Mouse (Mus musculus) liver, embryonic 14.5 days (tissue): ENCODE data around the gene 1700037H04Rik. TPM values are rescaled to one million over a fixed set of nuclear protein-coding genes. Genes with fewer than 3 reads are reported as not detected.

Experiments
- ATAC-seq: fragments of 200-750 bp; cut with Nextera tagmentation; 2 replicates; pipeline ENCODE4 v1.8.0; 2017; ENCODE audit warnings: moderate number of reproducible peaks, mild to moderate bottlenecking, moderate library complexity; ENCODE audit not compliant: insufficient read depth
- DNase-seq, 3 experiments: peaks; one replicate each; pipeline ENCODE4 v3.0.0-alpha.2; 2012 to 2013; ENCODE audit warnings: low read depth in 3 of 3, low spot score in 3 of 3
- H3K27ac ChIP-seq: fragments of 300-500 bp; sonication (generic); 2 replicates; pipeline ENCODE4 v1.5.1; 2014; ENCODE audit warnings: moderate library complexity, mild to moderate bottlenecking, control low read depth, inconsistent platforms
- H3K27me3 ChIP-seq: fragments of 300-500 bp; sonication (generic); 2 replicates; pipeline ENCODE4 v1.6.1; 2014; ENCODE audit warnings: mild to moderate bottlenecking, low read length, moderate library complexity; ENCODE audit not compliant: control insufficient read depth, insufficient read depth
- H3K36me3 ChIP-seq: fragments of 300-500 bp; sonication (generic); replicated peaks from 2 replicates; pipeline ENCODE4 v1.6.1; 2014; ENCODE audit warnings: low read depth; ENCODE audit not compliant: control insufficient read depth, insufficient read depth
- H3K4me1 ChIP-seq, 2 experiments: fragments of 200-500 bp in 1 of 2; fragments of 300-500 bp in 1 of 2; sonication (generic) in 1 of 2; replicated peaks; 2 replicates each; pipeline ENCODE4 v1.6.1; 2012 to 2014; ENCODE audit warnings: antibody characterized with exemption in 1 of 2, inconsistent platforms in 1 of 2, low read length in 1 of 2; ENCODE audit not compliant: control insufficient read depth in 2 of 2, insufficient read depth in 2 of 2
- H3K4me2 ChIP-seq: fragments of 300-500 bp; sonication (generic); 2 replicates; pipeline ENCODE4 v1.6.1; 2014; ENCODE audit warnings: low read depth, mild to moderate bottlenecking, control low read depth, moderate library complexity
- H3K4me3 ChIP-seq, 2 experiments: fragments of 200-500 bp in 1 of 2; fragments of 300-500 bp in 1 of 2; sonication (generic) in 1 of 2; 2 replicates each; pipeline ENCODE4 v1.5.1; 2012 to 2014; ENCODE audit warnings: low read depth in 2 of 2, low read length in 2 of 2, mild to moderate bottlenecking in 2 of 2, control low read depth in 1 of 2, inconsistent platforms in 1 of 2, moderate library complexity in 1 of 2; ENCODE audit not compliant: insufficient read depth in 1 of 2
- H3K9ac ChIP-seq: fragments of 300-500 bp; sonication (generic); replicated peaks from 2 replicates; pipeline ENCODE4 v1.6.1; 2014; ENCODE audit warnings: mild to moderate bottlenecking, control low read depth, moderate library complexity
- H3K9me3 ChIP-seq: fragments of 300-500 bp; sonication (generic); 2 replicates; pipeline ENCODE4 v1.6.1; 2016; ENCODE audit warnings: low read length, mixed read lengths; ENCODE audit not compliant: control insufficient read depth
- CTCF ChIP-seq: IDR thresholded peaks from 2 replicates; pipeline ENCODE4 v1.5.1; 2016; ENCODE audit warnings: antibody characterized with exemption, low read depth, control low read depth
- EP300 ChIP-seq: IDR thresholded peaks from 2 replicates; pipeline ENCODE4 v1.6.1; 2016; ENCODE audit warnings: antibody characterized with exemption, low read depth
- WGBS: fragments of 180-500 bp; shearing (Covaris S2); extraction: QIAGEN DNeasy Blood & Tissue Kit; methylation state at CpG from one replicate; pipeline ENCODE4 v1.1.7; 2014; ENCODE audit not compliant: insufficient replicate concordance; 5-methylcytosine and 5-hydroxymethylcytosine counted together
- polyA plus RNA-seq, 2 experiments: library from polyadenylated mRNA; depleted of rRNA in 1 of 2; stranded (reverse) in 1 of 2; unstranded in 1 of 2; fragments of >200 nt; fragmentation: Nextera tagmentation in 1 of 2; extraction: Ambion mirVana in 1 of 2; gene quantifications; 2 replicates each; pipeline versions ENCODE4 v1.2.1 to v1.2.3; 2012 to 2014

The 1700037H04Rik gene
- polyA plus RNA-seq, 2 experiments: 105 to 129 TPM

- DNase-seq (no peak), ATAC-seq (peak; percentile 7; the same call in 1 of the 2 replicates)
- H3K4me2 ChIP-seq: peak overlapping the region; percentile 33
- no peak overlapping the region for H3K4me3 ChIP-seq
- H3K9ac ChIP-seq: no peak overlapping the region
- 79% methylated on average over 22 of the region's 22 CpGs for WGBS
- H3K36me3 ChIP-seq: peaks cover 41% of the 10 kb centered on the region
- H3K9me3 ChIP-seq: no peaks in the 10 kb centered on the region
- no peak overlapping the region for H3K27ac ChIP-seq
- TF ChIP-seq CTCF: no peak
- TF ChIP-seq EP300: no peak
- no peaks in the 10 kb centered on the region for H3K27me3 ChIP-seq
- peaks cover 6 to 11% of the 10 kb centered on the region in 2 experiments; a peak in 3 of 4 replicates for H3K4me1 ChIP-seq
These were observed 16.7 kb downstream of the 1700037H04Rik start for GRCm38 (mm10) chr2:131143007-131143780.

GRCm38 (mm10) chr2:131142592-131142991 is 17.3 kb downstream of the 1700037H04Rik start:
- TF ChIP-seq EP300 (no peak), CTCF (peak; percentile 98)
- 24% methylated on average over 18 of the region's 18 CpGs for WGBS
- DNase-seq (peak; percentile 62 to 73 (median 65)), ATAC-seq (peak; percentile 79)
- Histone ChIP-seq H3K4me2 (peak overlapping the region; percentile 33), H3K27ac (no peak overlapping the region), H3K4me1 (peaks cover 6 to 11% of the 10 kb centered on the region in 2 experiments; a peak in 3 of 4 replicates), H3K36me3 (peaks cover 35% of the 10 kb centered on the region), H3K9ac (no peak overlapping the region), H3K9me3 (no peaks in the 10 kb centered on the region), H3K4me3 (no peak overlapping the region), H3K27me3 (no peaks in the 10 kb centered on the region)

- Histone ChIP-seq H3K9me3 (no peaks in the 10 kb centered on the region), H3K27ac (no peak overlapping the region), H3K4me2 (no peak overlapping the region), H3K4me3 (no peak overlapping the region), H3K27me3 (no peaks in the 10 kb centered on the region), H3K4me1 (peaks cover 16 to 19% of the 10 kb centered on the region in 2 experiments), H3K9ac (no peak overlapping the region), H3K36me3 (peaks cover 25% of the 10 kb centered on the region)
- no peak for DNase-seq
- TF ChIP-seq EP300: no peak
- no peak for TF ChIP-seq CTCF
- WGBS: 87% methylated on average over 8 of the region's 8 CpGs
- no peak for ATAC-seq
These were observed 18.4 kb downstream of the 1700037H04Rik start for GRCm38 (mm10) chr2:131141336-131141986.

- DNase-seq (no peak), ATAC-seq (no peak)
- no peaks in the 10 kb centered on the region for H3K9me3 ChIP-seq
- H3K27me3 ChIP-seq: no peaks in the 10 kb centered on the region
- H3K36me3 ChIP-seq: peaks cover 17% of the 10 kb centered on the region
- H3K27ac ChIP-seq: no peak overlapping the region
- TF ChIP-seq CTCF (no peak), EP300 (no peak)
- peaks cover 22 to 26% of the 10 kb centered on the region in 2 experiments for H3K4me1 ChIP-seq
- H3K4me3 ChIP-seq: no peak overlapping the region
- no peak overlapping the region for H3K4me2 ChIP-seq
- 59% methylated on average over 5 of the region's 5 CpGs for WGBS
- no peak overlapping the region for H3K9ac ChIP-seq
These were observed 19.4 kb downstream of the 1700037H04Rik start for GRCm38 (mm10) chr2:131140533-131140905.

GRCm38 (mm10) chr2:131139886-131140532 is 19.9 kb downstream of the 1700037H04Rik start:
- Histone ChIP-seq H3K9ac (no peak overlapping the region), H3K27me3 (no peaks in the 10 kb centered on the region), H3K36me3 (peaks cover 13% of the 10 kb centered on the region), H3K4me3 (no peak overlapping the region), H3K27ac (peak overlapping the region; percentile 40), H3K4me2 (no peak overlapping the region), H3K4me1 (peaks cover 27 to 31% of the 10 kb centered on the region in 2 experiments), H3K9me3 (no peaks in the 10 kb centered on the region)
- ATAC-seq: no peak
- 78% methylated on average over 5 of the region's 5 CpGs for WGBS
- DNase-seq: no peak
- TF ChIP-seq CTCF (no peak), EP300 (no peak)
